Mouse (Mus musculus) stomach, embryonic 15.5 days (tissue): ENCODE data around the gene Ccnyl1. TPM values are rescaled to one million over a fixed set of nuclear protein-coding genes. Genes with fewer than 3 reads are reported as not detected.
"Not testable (repeated sequence)": the region's sequence is repeated elsewhere in the genome, so short reads cannot be mapped to it uniquely, and the experiment has no call there.

Experiments
- ATAC-seq: fragments of 200-750 bp; cut with Nextera tagmentation; 2 replicates; pipeline ENCODE4 v1.8.0; 2017; ENCODE audit warnings: low read depth, moderate number of reproducible peaks, moderate TSS enrichment; ENCODE audit not compliant: insufficient read depth, low FRiP score
- H3K27ac ChIP-seq: fragments of 300-500 bp; sonication (generic); 2 replicates; pipeline ENCODE4 v1.5.1; 2015; ENCODE audit warnings: mild to moderate bottlenecking, inconsistent platforms
- H3K27me3 ChIP-seq: fragments of 300-500 bp; sonication (generic); replicated peaks from 2 replicates; pipeline ENCODE4 v1.6.1; 2015; ENCODE audit warnings: inconsistent platforms
- H3K36me3 ChIP-seq: fragments of 300-500 bp; sonication (generic); 2 replicates; pipeline ENCODE4 v1.6.1; 2015; ENCODE audit warnings: inconsistent platforms
- H3K4me1 ChIP-seq: fragments of 300-500 bp; sonication (generic); 2 replicates; pipeline ENCODE4 v1.6.1; 2015; ENCODE audit warnings: inconsistent platforms
- H3K4me2 ChIP-seq: fragments of 300-500 bp; sonication (generic); 2 replicates; pipeline ENCODE4 v1.6.1; 2015; ENCODE audit warnings: mild to moderate bottlenecking, inconsistent platforms
- H3K4me3 ChIP-seq: fragments of 300-500 bp; sonication (generic); replicated peaks from 2 replicates; pipeline ENCODE4 v1.5.1; 2015; ENCODE audit warnings: inconsistent platforms
- H3K9ac ChIP-seq: fragments of 300-500 bp; sonication (generic); 2 replicates; pipeline ENCODE4 v1.6.1; 2015; ENCODE audit warnings: inconsistent platforms
- H3K9me3 ChIP-seq: fragments of 300-500 bp; sonication (generic); 2 replicates; pipeline ENCODE4 v1.6.1; 2016; ENCODE audit warnings: inconsistent platforms
- WGBS: fragments of 180-500 bp; shearing (Covaris S2); methylation state at CpG from one replicate; pipeline ENCODE4 v1.1.7; 2015; 5-methylcytosine and 5-hydroxymethylcytosine counted together
- polyA plus RNA-seq: library from polyadenylated mRNA; unstranded; fragments of >200 nt; fragmentation: Nextera tagmentation; extraction: Ambion mirVana; gene quantifications from 2 replicates; pipeline ENCODE4 v1.2.1, GENCODE M21; 2015

Gene Ccnyl1
- polyA plus RNA-seq, result 4.5 and 5.2 TPM in 2 replicates

DNA sequence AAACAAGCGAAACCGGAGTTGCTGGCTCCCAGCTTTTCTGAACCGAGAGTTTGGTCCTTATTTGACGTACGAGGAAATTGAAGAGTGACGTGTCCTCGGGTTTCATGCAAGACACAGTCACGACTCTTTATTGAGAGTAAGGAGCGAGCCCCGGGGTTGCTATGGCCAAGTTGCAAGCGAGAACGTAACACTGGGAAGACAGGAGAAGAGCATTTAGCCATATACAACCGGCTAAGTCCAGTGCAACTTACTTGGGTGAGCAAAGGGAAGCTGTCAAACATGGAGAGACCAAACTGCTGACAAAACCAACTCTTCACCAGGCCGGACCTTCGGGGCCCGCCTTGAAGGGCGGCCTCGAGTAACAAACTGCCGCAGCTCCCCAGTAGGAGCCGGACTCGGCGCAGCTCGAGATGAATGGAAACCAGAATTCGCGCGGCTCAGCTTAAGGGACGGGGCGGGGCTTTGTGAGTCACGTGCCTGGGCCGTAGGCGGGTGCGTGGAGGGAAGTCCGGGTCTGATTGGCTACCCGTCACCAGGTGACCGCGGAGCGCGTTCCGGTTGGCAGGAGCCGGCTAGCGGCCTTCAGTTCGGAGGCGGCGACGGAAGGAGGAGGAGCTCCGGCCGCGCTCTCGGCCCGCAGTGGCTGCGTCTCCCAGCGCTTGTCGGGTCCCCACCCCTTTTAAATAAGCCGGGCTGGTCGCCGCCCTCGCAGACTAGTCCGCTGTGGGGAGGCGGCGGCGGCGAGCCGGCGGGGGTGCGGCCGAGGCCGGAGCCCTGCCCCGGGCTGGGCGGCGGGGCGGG is at the start of gene Ccnyl1:
Gene Ccnyl1 (plus strand): TSS at position 243 of the 801 bp plus-strand sequence.
- peak; percentile 99 for ATAC-seq
- WGBS, result under 1% methylated on average over 71 of the region's 71 CpGs

DNA sequence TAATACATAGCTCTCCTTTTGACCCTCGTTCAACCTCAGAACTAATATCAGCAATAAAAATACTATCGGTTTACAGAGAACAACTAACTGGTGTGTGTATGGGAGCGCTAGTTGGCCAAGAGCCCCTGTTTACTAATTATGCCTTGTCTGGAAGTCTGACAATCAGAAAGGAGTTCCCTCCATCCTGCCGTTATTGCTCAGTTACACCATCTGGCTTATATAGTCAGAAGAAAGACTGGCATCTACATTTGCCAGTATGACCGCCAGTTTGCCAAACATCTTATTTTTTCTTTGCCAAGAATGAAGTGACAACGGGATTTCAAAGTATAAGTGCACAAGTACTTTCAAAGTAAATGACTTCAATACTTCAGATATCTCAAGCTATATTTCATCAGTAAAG is 49.2 kb upstream of the Ccnyl1 start:
- Histone ChIP-seq H3K27ac (no peak overlapping the region), H3K27me3 (no peaks in the 10 kb centered on the region), H3K9me3 (no peaks in the 10 kb centered on the region), H3K4me1 (no peaks in the 10 kb centered on the region), H3K4me2 (no peak overlapping the region), H3K9ac (no peak overlapping the region), H3K36me3 (no peaks in the 10 kb centered on the region), H3K4me3 (no peak overlapping the region)
- 85% methylated on average over 6 of the region's 6 CpGs for WGBS
- no peak for ATAC-seq

More for the DNA sequence above, at the start of gene Ccnyl1:
- Histone ChIP-seq H3K27ac (peak within 1 kb of the TSS; percentile 77), H3K9me3 (no peaks in the 10 kb centered on the region), H3K27me3 (no peaks in the 10 kb centered on the region), H3K4me1 (0 out of 2 replicates have a peak, but pooled peaks cover 3% of the 10 kb centered on the region), H3K4me2 (peak within 1 kb of the TSS; percentile 86), H3K4me3 (peak within 1 kb of the TSS; percentile 93), H3K9ac (peak within 1 kb of the TSS; percentile 78), H3K36me3 (no peaks in the 10 kb centered on the region)

DNA sequence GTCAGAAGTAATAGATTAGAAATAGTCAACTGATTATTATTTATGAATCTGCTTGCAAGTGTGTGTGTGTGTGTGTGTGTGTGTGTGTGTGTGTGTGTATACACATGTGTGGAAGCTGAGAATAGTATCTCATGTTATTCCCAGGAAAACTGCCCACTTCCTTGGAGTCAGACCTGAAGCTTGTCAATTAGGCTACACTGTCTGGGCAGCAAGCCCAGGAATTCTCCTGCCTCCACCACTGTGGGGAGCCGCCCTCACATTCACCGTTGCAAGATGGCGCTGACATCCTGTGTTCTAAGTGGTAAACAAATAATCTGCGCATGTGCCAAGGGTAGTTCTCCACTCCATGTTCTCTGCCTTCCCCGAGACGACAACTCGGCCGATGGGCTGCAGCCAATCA is 47.7 kb upstream of the Ccnyl1 start:
- H3K4me3 ChIP-seq, H3K27me3 ChIP-seq, H3K4me2 ChIP-seq, H3K4me1 ChIP-seq, H3K9ac ChIP-seq, ATAC-seq, H3K36me3 ChIP-seq, H3K27ac ChIP-seq, H3K9me3 ChIP-seq: not testable (repeated sequence)
- WGBS, result 92% methylated on average over 8 of the region's 8 CpGs

DNA sequence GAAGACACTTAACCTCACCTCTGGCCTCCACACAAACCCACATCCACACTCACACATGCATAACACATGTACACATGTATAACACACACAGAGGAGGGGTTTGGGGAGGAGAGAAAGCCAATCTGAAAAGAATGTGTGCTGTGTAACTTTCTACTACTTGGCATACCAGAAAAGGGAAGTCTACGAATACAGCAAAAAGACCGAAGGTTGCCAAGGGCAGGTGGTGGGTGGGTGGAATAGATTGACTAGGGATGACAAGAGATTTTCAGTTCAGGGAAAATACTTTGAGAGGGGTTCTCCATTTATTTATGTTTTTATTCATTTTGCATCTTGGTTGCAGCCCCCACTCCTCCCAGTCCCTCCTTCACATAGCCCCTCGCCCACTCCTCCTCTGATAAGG is 45.7 kb upstream of the Ccnyl1 start:
- WGBS, result 86% methylated on average over 3 of the region's 3 CpGs
- Histone ChIP-seq H3K4me2 (no peak overlapping the region), H3K9ac (no peak overlapping the region), H3K27ac (no peak overlapping the region), H3K27me3 (no peaks in the 10 kb centered on the region), H3K36me3 (no peaks in the 10 kb centered on the region), H3K4me1 (no peaks in the 10 kb centered on the region), H3K4me3 (no peak overlapping the region), H3K9me3 (no peaks in the 10 kb centered on the region)
- ATAC-seq, result no peak

DNA sequence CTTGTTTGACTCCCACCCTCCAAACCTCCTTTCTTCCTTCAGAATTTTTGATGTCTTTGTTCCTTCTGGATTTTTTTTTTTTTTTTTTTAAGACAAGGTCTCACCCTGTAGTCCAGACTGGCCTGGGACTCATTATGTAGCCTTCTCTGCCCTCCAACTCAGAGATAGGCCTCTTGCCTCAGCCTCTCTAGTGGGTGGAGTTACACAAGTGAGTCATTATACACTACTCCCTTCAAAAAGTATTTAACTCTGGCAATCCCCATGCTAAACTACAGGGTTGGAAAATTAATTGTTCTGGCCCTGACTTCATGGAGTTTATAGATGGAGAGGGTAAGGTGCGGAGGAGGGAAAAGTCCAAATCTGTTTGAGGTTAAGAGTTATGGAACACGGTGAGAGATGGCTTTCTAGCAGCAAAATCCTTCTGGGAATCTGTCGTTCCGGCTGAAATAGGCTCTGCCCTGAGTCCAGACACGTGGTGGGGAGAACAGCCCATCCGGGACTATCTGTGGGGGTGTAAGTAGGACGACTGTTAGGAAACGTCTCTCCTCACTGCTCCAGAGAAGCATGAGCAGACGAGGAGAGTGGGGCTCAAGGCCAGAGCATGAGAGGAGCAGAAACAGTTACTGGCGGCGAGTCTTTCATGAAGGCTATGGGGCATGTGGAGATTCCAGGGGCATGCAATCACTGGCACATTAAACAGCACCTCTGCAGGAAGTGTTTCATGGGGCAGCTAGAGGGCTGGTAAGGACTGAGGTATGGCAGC is 40.7 kb upstream of the Ccnyl1 start:
- H3K9ac ChIP-seq, result no peak overlapping the region
- H3K27me3 ChIP-seq, result no peaks in the 10 kb centered on the region
- H3K9me3 ChIP-seq, result no peaks in the 10 kb centered on the region
- H3K27ac ChIP-seq, result no peak overlapping the region
- no peak overlapping the region for H3K4me3 ChIP-seq
- WGBS, result 64% methylated on average over 11 of the region's 11 CpGs
- H3K4me2 ChIP-seq, result no peak overlapping the region
- no peaks in the 10 kb centered on the region for H3K4me1 ChIP-seq
- no peaks in the 10 kb centered on the region for H3K36me3 ChIP-seq
- ATAC-seq, result no peak; the same call in 1 of the 2 replicates

DNA sequence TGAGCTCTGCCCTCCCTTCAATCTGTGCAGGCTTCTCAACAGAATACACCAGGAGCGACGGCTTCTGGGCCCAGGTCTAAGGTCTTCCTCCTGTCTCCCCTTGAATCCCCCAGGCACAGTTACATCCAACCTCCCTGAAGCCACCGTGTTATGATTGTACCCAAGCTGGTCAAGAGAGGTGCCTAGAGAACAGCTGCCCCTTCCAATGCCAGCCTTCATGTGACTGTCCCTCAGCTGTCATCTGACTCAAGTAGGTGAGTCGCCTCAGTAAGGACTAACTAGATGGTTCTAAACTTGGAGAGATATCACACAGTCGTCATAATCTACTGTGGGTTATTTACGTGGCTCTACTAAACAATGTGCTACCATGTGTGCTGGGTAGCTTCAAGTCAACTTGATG is 36.6 kb upstream of the Ccnyl1 start:
- no peak for ATAC-seq
- no peak overlapping the region for H3K4me3 ChIP-seq
- WGBS, result 89% methylated on average over 6 of the region's 6 CpGs
- H3K36me3 ChIP-seq, result no peaks in the 10 kb centered on the region
- H3K9me3 ChIP-seq, result no peaks in the 10 kb centered on the region
- no peak overlapping the region for H3K9ac ChIP-seq
- no peak overlapping the region for H3K27ac ChIP-seq
- H3K4me1 ChIP-seq, result no peaks in the 10 kb centered on the region
- no peaks in the 10 kb centered on the region for H3K27me3 ChIP-seq
- no peak overlapping the region for H3K4me2 ChIP-seq

DNA sequence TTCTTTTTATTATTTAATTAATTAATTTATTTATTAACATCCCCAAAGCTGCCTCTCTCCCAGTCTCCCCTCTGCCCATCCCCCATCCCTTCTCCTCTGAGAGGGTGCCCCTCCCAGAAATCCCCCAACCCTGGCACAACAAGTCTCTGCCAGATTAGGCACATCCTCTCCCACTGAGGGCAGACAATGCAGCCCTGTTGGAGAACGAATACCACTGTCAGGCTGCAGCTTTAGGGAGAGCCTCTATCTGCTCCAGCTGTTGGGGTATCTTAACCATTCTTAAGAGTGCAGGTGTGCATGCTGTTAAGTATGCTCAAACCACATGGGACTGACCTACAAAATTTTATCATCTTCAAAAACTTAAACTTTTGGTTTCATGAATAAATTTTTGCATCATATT is 34.8 kb upstream of the Ccnyl1 start:
- Histone ChIP-seq H3K27me3 (no peaks in the 10 kb centered on the region), H3K4me1 (no peaks in the 10 kb centered on the region), H3K27ac (no peak overlapping the region), H3K4me2 (no peak overlapping the region), H3K9ac (no peak overlapping the region), H3K36me3 (no peaks in the 10 kb centered on the region), H3K9me3 (no peaks in the 10 kb centered on the region), H3K4me3 (no peak overlapping the region)
- 38% methylated on average over 1 of the region's 1 CpGs for WGBS
- ATAC-seq, result no peak

DNA sequence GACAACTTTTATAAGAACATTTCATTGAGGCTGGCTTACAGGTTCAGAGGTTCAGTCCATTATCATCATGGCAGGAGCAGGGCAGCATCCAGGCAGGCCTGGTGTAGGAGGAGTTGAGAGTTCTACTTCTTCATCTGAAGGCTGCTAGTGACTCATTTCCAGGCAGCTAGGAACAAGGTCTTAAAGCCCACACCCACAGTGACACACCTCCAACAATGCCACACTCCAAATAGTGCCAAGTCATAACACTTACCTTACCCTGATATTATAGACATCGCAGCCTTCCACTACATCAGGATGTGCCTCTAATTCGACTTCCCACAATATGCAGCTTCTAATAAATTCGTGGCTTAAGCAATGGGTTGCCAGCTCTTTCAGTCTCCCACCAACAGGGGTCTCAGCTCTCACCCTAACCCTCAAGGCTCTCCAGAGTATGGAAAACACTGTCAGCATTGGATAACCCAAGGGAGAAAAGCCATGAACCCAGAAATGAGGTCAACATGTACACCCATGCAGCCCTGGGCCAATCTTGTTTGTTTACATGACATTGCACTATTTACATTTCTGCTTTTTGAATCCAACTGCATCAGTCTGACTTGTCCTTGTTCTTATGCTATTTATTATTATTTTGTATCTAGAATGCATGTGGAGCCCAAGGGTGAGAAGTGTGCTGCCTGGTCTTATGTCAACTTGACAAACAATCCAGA is 33.7 kb upstream of the Ccnyl1 start:
- Histone ChIP-seq H3K9ac (no peak overlapping the region), H3K4me2 (no peak overlapping the region), H3K36me3 (no peaks in the 10 kb centered on the region), H3K9me3 (no peaks in the 10 kb centered on the region), H3K4me3 (no peak overlapping the region), H3K27me3 (no peaks in the 10 kb centered on the region), H3K4me1 (no peaks in the 10 kb centered on the region), H3K27ac (no peak overlapping the region)
- WGBS, result 84% methylated on average over 3 of the region's 3 CpGs
- ATAC-seq, result no peak

DNA sequence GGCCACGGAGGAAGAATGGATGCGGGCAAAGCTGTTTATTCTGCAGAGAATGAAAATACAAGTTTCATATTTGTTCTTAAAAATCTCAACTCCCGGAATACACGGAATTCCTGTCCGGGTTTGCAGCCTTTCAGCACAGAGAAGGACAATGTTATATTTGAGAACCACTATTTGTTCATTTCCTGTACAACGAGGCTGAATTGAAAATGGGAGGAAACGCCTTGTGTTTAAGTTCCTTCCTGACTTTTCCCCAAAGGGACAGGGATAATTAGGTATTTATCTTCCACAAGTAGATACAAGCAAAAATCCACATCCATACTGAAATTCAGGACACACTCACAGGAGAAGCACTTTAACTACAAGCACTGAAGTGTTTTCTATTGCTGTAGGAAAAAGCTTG is 31.4 kb upstream of the Ccnyl1 start:
- no peak for ATAC-seq
- Histone ChIP-seq H3K9ac (no peak overlapping the region), H3K4me2 (no peak overlapping the region), H3K27me3 (no peaks in the 10 kb centered on the region), H3K4me1 (no peaks in the 10 kb centered on the region), H3K9me3 (no peaks in the 10 kb centered on the region), H3K4me3 (no peak overlapping the region), H3K27ac (peak overlapping the region; percentile 18; the same call in 1 of the 2 replicates), H3K36me3 (no peaks in the 10 kb centered on the region)
- WGBS, result 55% methylated on average over 7 of the region's 7 CpGs

DNA sequence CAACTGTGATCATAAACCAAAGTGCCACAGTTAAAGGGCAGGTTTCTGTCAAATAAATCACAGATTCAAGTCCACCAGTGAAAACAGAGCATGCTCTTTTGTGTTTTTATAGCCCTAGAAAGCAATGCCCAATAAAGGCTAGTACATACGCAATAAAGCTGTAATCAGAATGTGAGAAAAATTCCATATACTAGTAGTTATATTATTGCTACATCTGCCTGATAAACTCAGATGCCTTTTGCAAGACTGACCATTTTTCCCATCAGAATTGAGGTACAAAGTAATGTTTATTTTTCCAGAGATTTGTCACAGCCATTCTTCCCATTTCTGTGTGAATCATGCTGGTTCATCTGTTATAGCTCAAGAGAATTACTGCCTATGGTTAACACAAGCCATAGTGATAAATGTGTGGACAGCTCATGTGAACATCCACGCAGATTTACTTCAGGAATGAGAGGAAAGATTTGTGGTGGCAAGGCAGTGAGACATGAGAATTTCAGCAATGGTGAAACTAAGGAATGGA is 23.1 kb upstream of the Ccnyl1 start:
- Histone ChIP-seq H3K4me3 (no peak overlapping the region), H3K36me3 (no peaks in the 10 kb centered on the region), H3K4me1 (no peaks in the 10 kb centered on the region), H3K9me3 (no peaks in the 10 kb centered on the region), H3K27ac (no peak overlapping the region), H3K27me3 (no peaks in the 10 kb centered on the region), H3K9ac (no peak overlapping the region), H3K4me2 (no peak overlapping the region)
- 67% methylated on average over 2 of the region's 2 CpGs for WGBS
- no peak for ATAC-seq

DNA sequence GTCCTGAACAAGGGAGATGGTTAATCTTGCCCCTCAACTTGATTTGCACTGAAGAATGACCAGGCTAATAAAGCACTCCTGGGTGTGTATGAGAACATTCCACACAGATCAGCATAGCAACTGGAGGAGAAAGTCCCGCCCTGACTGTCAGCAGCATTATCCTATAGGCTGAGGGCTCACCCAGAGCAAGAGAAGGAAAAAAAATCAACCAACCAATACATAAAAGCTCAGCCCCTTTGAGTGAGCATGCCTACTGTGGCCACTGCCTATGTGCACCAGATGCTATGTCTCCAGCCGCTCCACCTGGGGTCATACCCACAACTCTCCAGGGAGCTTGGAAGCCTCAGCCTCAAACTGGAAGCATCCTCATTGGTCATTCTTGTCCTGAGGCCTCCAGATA is 20.8 kb upstream of the Ccnyl1 start:
- H3K4me3 ChIP-seq, result no peak overlapping the region
- no peak overlapping the region for H3K27ac ChIP-seq
- H3K9me3 ChIP-seq, result no peaks in the 10 kb centered on the region
- 0 out of 2 replicates have a peak, but pooled peaks have one; percentile 50 for ATAC-seq
- H3K4me2 ChIP-seq, result no peak overlapping the region
- H3K9ac ChIP-seq, result no peak overlapping the region
- 63% methylated on average over 2 of the region's 2 CpGs for WGBS
- H3K4me1 ChIP-seq, result no peaks in the 10 kb centered on the region
- no peaks in the 10 kb centered on the region for H3K27me3 ChIP-seq
- no peaks in the 10 kb centered on the region for H3K36me3 ChIP-seq
